Mouse (Mus musculus) stomach, embryonic 14.5 days (tissue): ENCODE data around the gene Olfr1023. TPM values are rescaled to one million over a fixed set of nuclear protein-coding genes. Genes with fewer than 3 reads are reported as not detected.

Experiments
- ATAC-seq: fragments of 200-750 bp; cut with Nextera tagmentation; 2 replicates; pipeline ENCODE4 v1.8.0; 2017; ENCODE audit warnings: low read depth, moderate TSS enrichment; ENCODE audit not compliant: insufficient number of reproducible peaks, insufficient read depth, low FRiP score
- H3K27ac ChIP-seq: fragments of 300-500 bp; sonication (generic); 2 replicates; pipeline ENCODE4 v1.5.1; 2014; ENCODE audit warnings: mild to moderate bottlenecking, low read length, moderate library complexity, mixed read lengths
- H3K27me3 ChIP-seq: fragments of 300-500 bp; sonication (generic); 2 replicates; pipeline ENCODE4 v1.6.1; 2014; ENCODE audit warnings: low read length, control low read depth, mixed read lengths; ENCODE audit not compliant: control insufficient read depth, insufficient read depth
- H3K36me3 ChIP-seq: fragments of 300-500 bp; sonication (generic); 2 replicates; pipeline ENCODE4 v1.6.1; 2014; ENCODE audit warnings: mild to moderate bottlenecking, control low read depth, low read length, moderate library complexity, mixed read lengths; ENCODE audit not compliant: control insufficient read depth, insufficient read depth
- H3K4me1 ChIP-seq: fragments of 300-500 bp; sonication (generic); 2 replicates; pipeline ENCODE4 v1.6.1; 2014; ENCODE audit warnings: low read length, control low read depth, mixed read lengths; ENCODE audit not compliant: control insufficient read depth, insufficient read depth
- H3K4me2 ChIP-seq: fragments of 300-500 bp; sonication (generic); replicated peaks from 2 replicates; pipeline ENCODE4 v1.6.1; 2014; ENCODE audit warnings: low read depth, low read length, control low read depth
- H3K4me3 ChIP-seq: fragments of 300-500 bp; sonication (generic); 2 replicates; pipeline ENCODE4 v1.5.1; 2014; ENCODE audit warnings: low read depth, low read length, control low read depth
- H3K9ac ChIP-seq: fragments of 300-500 bp; sonication (generic); replicated peaks from 2 replicates; pipeline ENCODE4 v1.6.1; 2014; ENCODE audit warnings: low read depth, mild to moderate bottlenecking, control low read depth, low read length, moderate library complexity, mixed read lengths
- H3K9me3 ChIP-seq: fragments of 300-500 bp; sonication (generic); 2 replicates; pipeline ENCODE4 v1.6.1; 2016; ENCODE audit warnings: low read depth, low read length, control low read depth; ENCODE audit not compliant: control insufficient read depth
- WGBS: fragments of 180-500 bp; shearing (Covaris S2); extraction: QIAGEN DNeasy Blood & Tissue Kit; methylation state at CpG from one replicate; pipeline ENCODE4 v1.1.7; 2014; 5-methylcytosine and 5-hydroxymethylcytosine counted together
- polyA plus RNA-seq: library from polyadenylated mRNA; unstranded; fragments of >200 nt; fragmentation: Nextera tagmentation; extraction: Ambion mirVana; gene quantifications from 2 replicates; pipeline ENCODE4 v1.2.1, GENCODE M21; 2014

Olfr1023 gene
- polyA plus RNA-seq = not detected in 2 replicates

DNA sequence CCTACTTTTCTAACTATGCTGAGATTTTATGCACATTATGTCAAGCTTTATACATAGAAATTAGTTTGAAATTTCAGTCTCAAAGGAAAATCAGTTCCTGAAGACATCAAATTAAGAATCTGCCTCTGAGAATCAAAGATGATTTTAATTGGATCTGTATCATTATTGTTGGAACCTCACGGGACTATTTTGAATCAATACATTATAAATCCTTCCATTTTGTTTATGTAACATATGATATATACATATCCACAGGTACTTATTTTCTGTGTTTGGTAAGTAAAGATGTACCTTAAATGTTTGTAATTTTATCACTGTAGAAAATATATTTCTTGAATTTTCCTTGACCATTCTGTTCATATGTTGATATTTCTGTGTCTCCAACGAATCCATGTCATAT is at the start of gene Olfr1023:
Gene Olfr1023 (plus strand): TSS at position 301 of the 400 bp plus-strand sequence.
- no peaks in the 10 kb centered on the region for H3K9me3 ChIP-seq
- ATAC-seq = no peak
- no peak within 1 kb of the TSS for H3K4me2 ChIP-seq
- H3K4me3 ChIP-seq = no peak within 1 kb of the TSS
- no peak within 1 kb of the TSS for H3K9ac ChIP-seq
- H3K27ac ChIP-seq = no peak within 1 kb of the TSS
- no peaks in the 10 kb centered on the region for H3K4me1 ChIP-seq
- WGBS = 80% methylated on average over 2 of the region's 2 CpGs
- no peaks in the 10 kb centered on the region for H3K36me3 ChIP-seq
- H3K27me3 ChIP-seq = no peaks in the 10 kb centered on the region

DNA sequence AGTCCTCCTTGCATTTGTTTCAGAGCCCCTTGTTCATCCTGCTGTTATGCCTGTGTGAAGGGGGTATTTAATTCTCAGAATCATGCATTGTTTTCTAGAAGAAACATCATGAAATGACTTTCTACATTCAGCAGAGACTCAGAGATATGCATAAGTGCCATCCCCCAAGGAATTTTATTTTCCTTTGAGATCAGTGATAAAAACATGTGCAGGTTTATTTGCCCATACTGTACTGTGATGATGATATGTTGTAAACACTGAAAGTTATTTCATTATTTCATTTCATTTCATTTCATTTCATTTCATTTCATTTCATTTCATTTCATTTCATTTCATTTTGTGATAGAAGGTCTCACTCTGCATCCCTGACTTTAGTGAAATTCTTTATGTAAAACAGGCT is 40.1 kb upstream of the Olfr1023 start, which contains the start of gene Olfr1019:
Gene Olfr1019 (minus strand): TSS at position 101 of the 400 bp plus-strand sequence.
- H3K4me1 ChIP-seq = no peaks in the 10 kb centered on the region
- no peak within 1 kb of the TSS for H3K27ac ChIP-seq
- no peaks in the 10 kb centered on the region for H3K27me3 ChIP-seq
- no peaks in the 10 kb centered on the region for H3K9me3 ChIP-seq
- ATAC-seq = no peak
- no peaks in the 10 kb centered on the region for H3K36me3 ChIP-seq
- no peak within 1 kb of the TSS for H3K4me3 ChIP-seq
- H3K4me2 ChIP-seq = no peak within 1 kb of the TSS
- H3K9ac ChIP-seq = no peak within 1 kb of the TSS

DNA sequence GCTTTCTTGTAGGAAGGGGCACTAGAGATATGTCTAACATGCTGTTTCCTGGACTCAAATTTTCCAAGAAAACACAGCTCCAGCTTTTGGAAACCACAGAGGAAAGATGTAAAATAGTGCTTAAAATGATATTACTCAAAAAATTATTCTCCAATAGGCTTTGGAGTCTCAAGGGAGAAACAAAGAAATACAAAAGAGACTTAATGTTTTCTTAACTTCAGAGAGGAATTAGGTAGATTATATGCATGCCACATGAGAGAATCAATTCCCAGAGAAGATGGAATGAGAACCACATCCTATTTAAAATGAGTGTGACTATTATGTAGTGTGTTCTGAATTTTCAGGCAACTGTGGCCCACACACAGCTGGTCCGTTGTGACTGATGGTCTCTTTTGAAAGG is 38.7 kb upstream of the Olfr1023 start, which contains the start of gene Olfr1020:
Gene Olfr1020 (plus strand): TSS at position 301 of the 400 bp plus-strand sequence.
- Histone ChIP-seq H3K9ac (no peak within 1 kb of the TSS), H3K36me3 (no peaks in the 10 kb centered on the region), H3K9me3 (no peaks in the 10 kb centered on the region), H3K4me1 (no peaks in the 10 kb centered on the region), H3K4me2 (no peak within 1 kb of the TSS), H3K4me3 (no peak within 1 kb of the TSS), H3K27ac (no peak within 1 kb of the TSS), H3K27me3 (no peaks in the 10 kb centered on the region)
- ATAC-seq = no peak
- 78% methylated on average over 1 of the region's 1 CpGs for WGBS

DNA sequence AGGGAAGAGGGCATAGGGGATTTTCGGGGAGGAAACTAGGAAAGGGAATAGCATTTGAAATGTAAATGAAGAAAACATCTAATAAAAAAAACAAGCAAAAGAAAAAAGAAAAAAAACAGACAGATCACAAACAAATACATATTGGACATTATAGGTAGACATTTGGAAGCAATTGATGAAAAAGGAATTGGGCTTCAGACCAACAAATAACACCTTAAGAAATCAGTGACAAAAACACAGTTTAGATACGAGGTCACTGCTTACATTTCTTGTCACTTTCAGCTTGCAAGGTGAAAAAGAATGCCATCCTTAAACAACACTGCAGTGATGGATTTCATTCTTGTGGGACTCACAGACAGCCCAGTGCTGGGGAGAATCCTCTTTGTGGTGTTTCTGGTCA is 17.1 kb upstream of the Olfr1023 start, which contains the start of gene Olfr1022:
Gene Olfr1022 (plus strand): TSS at position 301 of the 400 bp plus-strand sequence.
- Histone ChIP-seq H3K9me3 (no peaks in the 10 kb centered on the region), H3K4me2 (no peak within 1 kb of the TSS), H3K36me3 (no peaks in the 10 kb centered on the region), H3K27me3 (no peaks in the 10 kb centered on the region), H3K9ac (no peak within 1 kb of the TSS), H3K4me3 (no peak within 1 kb of the TSS), H3K27ac (no peak within 1 kb of the TSS), H3K4me1 (no peaks in the 10 kb centered on the region)
- WGBS = 24% methylated on average over 2 of the region's 2 CpGs
- ATAC-seq = no peak

DNA sequence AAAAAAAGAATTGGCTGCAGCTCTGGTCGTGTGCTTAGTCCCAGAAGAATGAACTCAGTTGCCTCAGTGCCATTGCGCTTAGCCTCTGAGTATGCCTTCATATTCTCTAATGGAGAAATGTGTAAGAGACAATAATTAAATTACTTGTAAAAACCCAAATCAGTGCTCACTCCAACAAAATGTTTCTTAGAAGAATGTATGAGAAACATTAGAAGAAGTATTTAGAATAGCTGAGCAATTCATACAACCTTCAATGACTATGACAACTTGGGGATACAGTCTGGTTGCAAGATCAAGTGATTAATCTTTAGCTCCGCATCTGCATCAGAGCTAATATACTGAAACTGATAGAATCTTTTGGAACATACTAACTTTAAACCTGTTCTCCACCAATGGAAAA is 19.5 kb downstream of the Olfr1023 start, which contains the start of gene Olfr1024:
Gene Olfr1024 (minus strand): TSS at position 101 of the 400 bp plus-strand sequence.
- Histone ChIP-seq H3K27ac (no peak within 1 kb of the TSS), H3K36me3 (no peaks in the 10 kb centered on the region), H3K4me1 (no peaks in the 10 kb centered on the region), H3K9me3 (no peaks in the 10 kb centered on the region), H3K9ac (no peak within 1 kb of the TSS), H3K4me3 (no peak within 1 kb of the TSS), H3K27me3 (no peaks in the 10 kb centered on the region), H3K4me2 (no peak within 1 kb of the TSS)
- WGBS = 78% methylated on average over 3 of the region's 3 CpGs
- ATAC-seq = no peak

DNA sequence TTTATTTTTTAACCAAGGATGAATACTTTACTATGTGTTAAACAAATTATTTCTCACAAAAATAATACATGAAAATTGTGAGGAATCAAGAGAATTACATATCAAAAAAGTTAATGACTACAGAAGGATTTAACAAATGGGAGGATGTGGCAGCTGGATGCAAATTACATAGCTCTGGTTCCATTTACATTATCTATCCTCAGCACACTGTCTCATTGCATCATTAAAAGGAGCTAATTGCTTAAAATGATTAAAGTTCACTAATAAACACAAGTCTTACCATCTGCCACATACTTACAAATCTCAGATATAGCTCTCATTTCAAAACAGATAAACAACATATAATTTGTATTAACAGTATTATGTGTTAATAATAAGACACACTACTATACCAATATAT is 27.8 kb downstream of the Olfr1023 start:
- Histone ChIP-seq H3K27ac (no peak overlapping the region), H3K27me3 (no peaks in the 10 kb centered on the region), H3K4me3 (no peak overlapping the region), H3K4me2 (no peak overlapping the region), H3K9ac (no peak overlapping the region), H3K4me1 (no peaks in the 10 kb centered on the region), H3K9me3 (no peaks in the 10 kb centered on the region), H3K36me3 (no peaks in the 10 kb centered on the region)
- ATAC-seq = no peak

DNA sequence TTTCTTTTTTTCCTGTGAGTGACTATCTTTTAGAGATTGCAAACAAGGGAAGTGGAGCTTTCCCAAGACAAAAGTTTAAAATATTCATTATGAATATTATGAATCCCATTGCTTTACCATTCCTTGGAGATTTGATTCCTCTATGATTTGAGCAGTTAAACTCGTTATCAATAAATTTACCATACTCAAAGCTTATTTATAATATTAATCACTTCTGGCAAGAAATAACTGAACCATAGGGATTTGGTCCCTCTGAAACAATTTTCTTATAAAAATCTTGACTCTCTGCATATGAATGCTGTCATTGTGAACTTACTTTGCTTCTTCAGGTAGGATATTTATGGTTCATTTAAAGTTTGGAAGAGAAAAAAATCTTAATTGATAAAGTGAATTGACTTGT is 29.5 kb downstream of the Olfr1023 start, which contains the start of gene Olfr1025-ps1:
Gene Olfr1025-ps1 (plus strand): TSS at position 301 of the 400 bp plus-strand sequence.
- H3K36me3 ChIP-seq = no peaks in the 10 kb centered on the region
- no peak for ATAC-seq
- no peak within 1 kb of the TSS for H3K9ac ChIP-seq
- no peaks in the 10 kb centered on the region for H3K4me1 ChIP-seq
- no peaks in the 10 kb centered on the region for H3K9me3 ChIP-seq
- no peak within 1 kb of the TSS for H3K4me2 ChIP-seq
- H3K4me3 ChIP-seq = no peak within 1 kb of the TSS
- no peak within 1 kb of the TSS for H3K27ac ChIP-seq
- H3K27me3 ChIP-seq = no peaks in the 10 kb centered on the region
- 67% methylated on average over 1 of the region's 1 CpGs for WGBS

DNA sequence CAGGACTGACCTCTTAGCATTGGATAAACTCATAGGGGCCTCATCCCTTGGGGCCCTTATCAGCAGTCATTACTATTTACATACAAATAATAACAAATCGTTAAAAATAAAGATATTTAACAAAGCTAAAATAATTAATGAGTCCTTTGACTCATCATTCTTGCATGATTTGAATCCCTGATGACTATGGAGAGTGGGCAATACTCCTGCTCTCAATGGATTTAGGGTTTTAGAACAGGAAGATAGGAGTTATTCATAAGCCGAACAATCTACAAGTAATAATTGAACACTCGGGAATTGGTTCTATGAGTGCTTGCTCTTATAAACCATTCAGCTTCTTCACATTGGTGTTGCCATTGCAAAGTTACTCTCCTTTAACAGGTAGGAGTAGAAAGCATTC is 35.8 kb downstream of the Olfr1023 start, which contains the start of gene Olfr1026:
Gene Olfr1026 (plus strand): TSS at position 301 of the 400 bp plus-strand sequence.
- no peak for ATAC-seq

More for the DNA sequence above, 35.8 kb downstream of the Olfr1023 start, which contains the start of gene Olfr1026:
- no peaks in the 10 kb centered on the region for H3K4me1 ChIP-seq
- H3K27ac ChIP-seq = no peak within 1 kb of the TSS
- no peak within 1 kb of the TSS for H3K4me3 ChIP-seq
- 93% methylated on average over 3 of the region's 3 CpGs for WGBS
- no peaks in the 10 kb centered on the region for H3K36me3 ChIP-seq
- H3K9ac ChIP-seq = no peak within 1 kb of the TSS
- H3K9me3 ChIP-seq = no peaks in the 10 kb centered on the region
- H3K27me3 ChIP-seq = no peaks in the 10 kb centered on the region
- no peak within 1 kb of the TSS for H3K4me2 ChIP-seq
